Mouse (Mus musculus): ENCODE measurements around the gene Hnrnpr. TPM values are rescaled to one million over a fixed set of nuclear protein-coding genes. Genes with fewer than 3 reads are reported as not detected.

Hnrnpr gene
- total RNA-seq, 2 experiments from 2014 or later: 40.9 to 53.0 TPM

DNA sequence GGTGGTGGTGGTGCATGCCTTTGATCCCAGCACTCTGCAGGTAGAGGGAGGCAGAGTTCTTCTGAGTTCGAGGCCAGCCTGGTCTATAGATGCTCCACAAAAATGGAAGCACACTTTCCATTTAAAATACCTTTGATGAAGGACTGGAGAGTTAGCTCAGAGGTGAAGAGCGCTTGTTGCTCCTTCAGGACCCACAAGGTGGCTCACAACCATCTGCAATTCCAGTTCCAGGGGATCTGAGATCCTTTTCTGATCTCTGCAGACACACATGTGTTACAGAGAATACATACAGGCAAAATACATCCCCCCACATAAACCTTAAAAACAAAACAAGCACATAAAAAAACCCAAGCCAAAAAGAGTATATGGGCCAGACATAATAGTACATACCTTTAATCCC is 2.4 kb upstream of the Hnrnpr start:
- DNase-seq: no peak

DNA sequence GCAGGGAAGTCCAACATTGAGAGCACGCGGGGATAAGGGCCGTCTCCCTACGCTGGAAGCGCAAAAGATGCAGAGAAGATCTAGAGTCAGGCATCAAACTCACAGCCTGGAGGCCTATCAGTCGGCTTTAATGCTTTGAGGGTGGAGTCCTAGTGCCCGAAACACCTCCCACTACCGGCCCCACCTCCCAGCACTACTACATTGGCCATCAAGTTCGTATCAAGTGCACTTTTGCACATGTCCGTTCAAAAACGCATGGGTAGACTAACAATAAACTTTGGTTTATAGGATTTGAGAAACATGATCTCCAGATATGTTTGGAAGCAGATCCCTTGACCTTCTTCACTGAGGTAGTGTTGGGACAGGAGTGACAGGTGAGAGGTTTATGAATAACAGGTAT is 962 bp upstream of the Hnrnpr start:
- no peak for DNase-seq

DNA sequence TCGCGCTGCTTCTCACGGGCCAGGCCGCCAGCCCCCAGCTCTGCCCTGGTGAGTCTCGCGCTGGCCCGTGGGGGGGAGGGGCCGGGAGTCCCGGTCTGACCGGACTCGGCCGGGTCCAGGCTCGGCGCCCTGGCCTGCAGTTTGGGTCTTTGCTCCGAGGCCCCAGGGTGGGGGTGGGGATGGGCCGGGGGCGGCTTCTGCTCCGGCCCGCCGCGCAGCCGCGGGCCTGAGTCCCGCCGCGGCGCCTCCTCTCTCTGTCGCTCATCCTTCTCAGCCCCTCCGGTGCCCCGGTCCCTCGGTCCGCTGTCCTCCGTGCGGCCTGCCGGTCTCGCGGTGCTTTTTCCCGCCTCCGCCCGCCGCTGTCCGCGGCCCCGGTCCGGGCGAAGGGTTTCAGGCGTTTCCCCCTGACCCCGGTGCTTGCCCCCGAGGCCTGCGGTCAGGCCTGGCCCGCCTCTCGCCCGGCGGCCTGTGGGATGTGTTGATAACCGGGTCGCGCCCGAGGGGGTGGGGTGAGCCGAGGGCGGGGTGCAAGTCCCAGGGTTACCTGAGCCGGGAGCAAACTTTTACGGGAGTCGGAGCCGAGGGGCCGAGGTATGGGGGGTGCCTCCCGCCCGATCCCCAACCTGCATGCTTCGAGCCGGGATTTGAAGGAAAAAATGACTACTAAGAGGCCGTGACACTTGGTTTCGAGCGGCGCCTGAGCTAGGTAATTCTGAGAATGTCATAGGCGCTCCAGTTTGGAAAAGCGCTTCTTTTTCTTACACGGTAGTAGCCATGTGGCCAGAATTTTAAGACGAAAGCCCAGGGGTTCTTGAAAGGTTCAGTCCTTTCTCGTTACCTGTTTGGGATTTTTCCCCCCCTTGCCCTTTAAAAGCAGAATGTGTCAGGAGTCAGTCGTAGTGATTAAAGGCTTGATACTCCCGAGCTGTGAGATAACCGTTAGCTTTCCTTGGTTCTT is 579 bp downstream of the Hnrnpr start:
- peak; percentile 52 for DNase-seq

GRCm38 (mm10) chr4:136312616-136313015 is 1.9 kb downstream of the Hnrnpr start:
- DNase-seq: no peak

DNA sequence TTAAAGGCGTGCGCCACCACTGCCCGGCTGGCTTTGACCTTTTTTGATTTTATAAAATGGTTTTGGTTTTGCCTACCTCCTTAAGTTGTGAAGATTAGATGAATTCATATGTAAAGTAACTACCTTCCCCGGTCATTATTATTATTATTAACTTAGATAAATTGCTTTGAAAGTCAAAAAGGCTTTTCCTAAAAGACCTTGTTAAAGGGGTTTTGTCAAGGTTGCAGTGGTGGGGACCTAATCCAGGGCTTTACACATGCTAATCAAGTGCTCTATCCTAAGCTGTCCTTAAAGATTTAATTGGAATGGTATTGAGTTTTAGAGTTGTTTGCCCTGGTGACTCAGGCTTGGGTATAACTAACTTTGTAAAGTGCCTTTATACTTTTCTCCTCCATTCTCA is 6.9 kb downstream of the Hnrnpr start:
- no peak for DNase-seq

GRCm38 (mm10) chr4:136320016-136320415 is 9.3 kb downstream of the Hnrnpr start:
- no peak for DNase-seq

DNA sequence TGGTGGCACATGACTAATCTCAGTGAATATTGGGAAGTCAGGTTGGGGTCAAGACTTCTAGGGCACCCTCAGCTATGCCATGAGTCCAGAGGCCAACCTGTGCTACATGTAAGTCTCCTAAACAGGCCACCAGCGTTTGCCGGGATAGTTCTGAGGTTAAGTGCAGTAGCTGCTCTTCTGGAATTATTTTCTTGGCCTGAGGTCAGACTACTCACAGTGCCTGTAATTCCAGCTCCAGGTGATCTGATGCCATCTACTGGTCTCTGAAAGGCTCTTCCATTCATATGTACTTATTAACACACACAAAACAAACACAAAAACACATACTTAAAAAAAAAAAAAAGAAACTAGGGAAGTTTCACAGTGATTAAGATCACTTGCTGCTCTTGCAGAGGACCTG is 13.5 kb downstream of the Hnrnpr start:
- DNase-seq: no peak

DNA sequence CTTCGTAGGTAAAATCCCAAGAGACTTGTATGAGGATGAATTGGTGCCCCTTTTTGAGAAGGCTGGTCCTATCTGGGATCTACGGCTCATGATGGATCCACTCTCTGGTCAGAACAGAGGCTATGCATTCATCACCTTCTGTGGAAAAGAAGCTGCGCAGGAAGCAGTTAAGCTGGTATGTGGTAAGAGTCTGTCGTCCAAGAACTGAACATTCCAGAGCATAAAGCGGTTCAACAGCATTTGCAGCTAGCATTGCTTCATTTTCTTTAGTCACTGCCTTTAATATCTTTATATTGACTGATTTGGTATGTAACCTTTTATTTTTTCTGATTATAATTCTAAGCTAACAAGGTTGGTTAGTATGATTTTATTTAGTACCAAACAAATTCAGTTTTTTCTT is 16.5 kb downstream of the Hnrnpr start:
- no peak for DNase-seq

DNA sequence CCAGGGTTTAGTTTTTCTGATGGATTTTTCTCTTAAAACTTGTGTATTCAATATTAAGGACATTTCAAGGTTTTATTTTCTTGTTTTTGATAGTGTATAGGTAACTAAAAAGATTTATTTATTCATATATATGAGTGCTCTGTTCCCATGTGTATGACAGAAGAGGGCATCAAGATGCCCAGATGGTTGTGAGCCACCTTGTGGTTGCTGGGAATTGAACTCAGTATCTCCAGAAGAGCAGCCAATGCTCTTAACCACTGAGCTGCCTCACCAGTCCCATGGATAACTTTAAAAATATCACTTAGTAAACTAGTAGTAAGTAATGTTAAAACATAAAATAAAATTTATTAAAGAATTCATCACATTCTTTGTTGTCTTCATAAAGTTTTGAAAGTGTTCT is 17.4 kb downstream of the Hnrnpr start:
- DNase-seq: no peak

- no peak for DNase-seq
These were observed 21.0 kb downstream of the Hnrnpr start for GRCm38 (mm10) chr4:136331709-136332108.

DNA sequence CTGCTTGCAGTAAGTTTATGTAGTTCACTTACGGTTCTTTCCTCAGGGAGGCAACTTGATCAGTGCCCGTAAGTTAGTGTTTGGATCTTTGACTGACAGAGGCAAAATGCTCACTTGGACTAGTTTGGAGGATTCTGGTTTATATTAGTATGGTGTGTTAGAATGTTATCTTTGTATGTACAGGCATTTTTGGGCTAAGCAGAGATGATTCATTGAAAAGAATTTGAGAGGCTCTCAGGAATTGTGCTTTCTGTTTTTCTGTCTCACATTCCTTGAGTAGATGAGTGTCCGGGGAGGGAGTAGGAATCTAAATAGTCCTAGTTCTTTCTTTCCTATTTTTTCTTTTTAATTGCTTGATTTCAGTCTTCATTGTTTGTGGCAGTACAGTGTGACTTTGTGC is 22.4 kb downstream of the Hnrnpr start:
- DNase-seq: no peak

DNA sequence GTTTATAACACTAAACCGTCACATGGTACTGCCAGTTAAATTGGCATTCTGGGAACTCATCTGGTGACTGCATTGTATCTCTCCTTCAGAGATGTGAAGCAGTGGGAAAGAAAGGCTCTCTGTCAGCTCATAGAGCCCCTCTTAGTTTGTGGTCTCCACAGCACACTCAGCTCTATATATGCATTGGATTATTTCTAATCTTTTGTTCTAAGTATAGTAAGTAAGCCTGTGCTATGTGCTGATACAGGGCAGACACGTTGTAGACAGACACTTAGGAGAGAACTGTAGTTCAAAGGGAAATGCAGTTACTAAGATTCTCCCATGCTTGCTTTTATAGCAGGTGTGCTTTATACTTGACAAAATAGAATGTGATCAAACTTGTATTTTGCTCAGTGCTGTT is 24.3 kb downstream of the Hnrnpr start:
- no peak for DNase-seq

DNA sequence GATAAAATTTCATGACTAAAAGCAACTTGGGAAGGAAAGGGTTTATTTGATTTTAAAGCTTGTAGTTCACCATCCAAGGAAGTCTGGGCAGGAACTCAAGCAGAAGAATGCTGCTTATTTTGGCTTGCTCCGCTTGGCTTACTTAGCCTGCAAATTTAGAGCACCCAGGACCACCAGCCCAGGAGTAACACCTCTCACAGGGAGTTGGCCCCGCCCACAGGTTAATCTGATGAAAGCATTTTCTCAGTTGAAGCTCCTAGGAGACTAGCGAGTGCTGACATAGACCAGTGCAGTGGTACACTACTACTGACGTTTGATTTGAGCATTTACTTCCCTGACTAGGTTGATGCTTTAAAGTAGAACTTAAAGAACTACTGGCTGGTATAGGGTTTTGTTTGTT is 26.4 kb downstream of the Hnrnpr start:
- no peak for DNase-seq

DNA sequence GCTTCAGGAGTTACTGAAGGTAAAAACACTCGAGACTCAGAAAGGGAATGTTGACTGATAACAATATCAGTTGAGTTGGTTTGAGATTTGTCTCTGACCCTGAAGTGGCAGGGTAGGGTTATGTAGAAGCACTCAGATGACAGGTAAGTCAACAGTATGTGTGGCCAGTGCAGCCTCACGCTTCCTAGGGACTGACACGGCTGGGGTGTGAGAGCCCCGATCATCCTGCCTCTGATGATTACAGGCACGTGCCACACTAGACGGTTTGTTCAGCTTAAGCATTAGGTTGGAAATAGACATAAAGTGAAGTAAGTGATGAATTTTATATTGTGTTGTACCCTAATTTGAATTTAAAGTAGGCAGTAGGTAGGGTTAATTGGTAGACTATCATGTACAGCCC is 38.9 kb downstream of the Hnrnpr start:
- no peak for DNase-seq

DNA sequence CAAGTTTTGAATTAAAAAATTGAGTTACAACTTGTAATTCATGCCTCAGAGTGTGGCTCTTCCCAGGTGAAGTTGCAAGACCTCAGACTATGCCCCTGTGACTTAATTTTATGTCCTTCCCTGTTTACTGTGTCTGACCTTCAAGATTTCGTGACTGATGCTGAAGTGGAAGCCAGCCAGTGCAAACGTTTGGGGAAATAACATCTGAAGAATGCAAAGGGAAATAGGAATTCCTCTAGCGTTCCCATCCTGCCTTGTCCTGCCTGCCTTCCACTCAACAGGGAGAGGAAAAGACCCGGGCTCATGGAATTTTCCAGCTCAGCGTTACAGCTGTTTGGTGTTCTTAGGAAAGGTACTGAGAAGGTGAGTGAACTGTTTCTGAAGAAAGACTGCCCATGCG is 46.3 kb downstream of the Hnrnpr start:
- no peak for DNase-seq

GRCm38 (mm10) chr4:136357429-136357828 is 46.7 kb downstream of the Hnrnpr start:
- no peak for DNase-seq

GRCm38 (mm10) chr4:136367856-136368255 is 57.1 kb downstream of the Hnrnpr start:
- DNase-seq: no peak

- peak; percentile 42 for DNase-seq
These were observed 59.0 kb downstream of the Hnrnpr start for GRCm38 (mm10) chr4:136369727-136370126.

DNA sequence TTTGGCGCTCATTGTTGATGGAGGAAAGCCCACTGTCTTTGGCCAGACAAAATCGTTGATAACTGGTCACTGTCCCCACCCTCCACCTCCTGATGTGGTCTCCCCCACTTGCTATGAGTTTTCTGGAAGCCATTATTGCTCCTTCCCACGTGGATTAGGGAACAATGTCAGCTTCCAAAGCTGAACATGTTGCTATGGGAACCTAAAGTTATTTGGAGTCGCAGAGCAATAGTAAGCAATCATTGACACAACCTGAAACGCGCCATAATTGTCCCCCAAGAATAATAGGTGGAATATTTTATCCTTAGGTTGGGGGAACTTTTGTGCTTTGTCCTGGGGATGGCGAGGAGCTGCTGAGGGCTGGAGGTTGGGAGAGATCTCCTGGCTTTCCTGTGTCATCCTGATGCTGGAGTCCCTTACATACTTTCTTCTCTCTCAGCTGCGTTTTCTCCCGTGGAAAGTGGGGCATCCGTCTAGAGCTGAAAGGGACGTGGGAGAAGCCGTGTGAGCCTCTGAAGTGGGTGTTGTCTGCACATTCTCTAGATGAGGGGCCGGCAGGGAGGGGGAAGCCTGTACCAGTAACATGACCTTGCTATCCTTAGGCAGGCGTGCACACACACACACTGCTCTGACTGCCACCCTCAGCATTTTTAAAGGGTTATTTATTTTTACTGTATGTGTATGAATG is 62.9 kb downstream of the Hnrnpr start:
- no peak for DNase-seq

- no peak for DNase-seq
These were observed 66.3 kb downstream of the Hnrnpr start for GRCm38 (mm10) chr4:136377001-136377400.

DNA sequence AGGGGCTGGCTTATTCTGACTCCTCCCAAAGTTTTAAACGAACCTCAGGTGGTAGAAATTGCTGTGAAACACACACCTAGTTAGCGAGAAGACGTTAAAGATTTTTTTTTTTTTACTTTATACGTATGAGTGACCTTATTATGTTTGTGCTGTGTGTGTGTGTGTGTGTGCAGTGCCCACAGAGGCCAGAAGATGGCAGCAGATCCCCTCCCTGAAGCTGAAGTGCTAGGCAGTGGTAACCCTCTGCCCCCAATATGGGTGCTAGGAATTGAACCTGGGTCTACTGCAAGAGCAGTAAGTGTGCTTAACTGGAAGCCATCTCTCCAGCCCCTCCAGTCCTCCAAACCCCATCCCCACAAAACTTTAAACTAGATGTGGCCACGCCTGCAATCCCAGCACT is 72.3 kb downstream of the Hnrnpr start:
- no peak for DNase-seq

GRCm38 (mm10) chr4:136383839-136384238 is 73.1 kb downstream of the Hnrnpr start:
- DNase-seq: no peak

DNA sequence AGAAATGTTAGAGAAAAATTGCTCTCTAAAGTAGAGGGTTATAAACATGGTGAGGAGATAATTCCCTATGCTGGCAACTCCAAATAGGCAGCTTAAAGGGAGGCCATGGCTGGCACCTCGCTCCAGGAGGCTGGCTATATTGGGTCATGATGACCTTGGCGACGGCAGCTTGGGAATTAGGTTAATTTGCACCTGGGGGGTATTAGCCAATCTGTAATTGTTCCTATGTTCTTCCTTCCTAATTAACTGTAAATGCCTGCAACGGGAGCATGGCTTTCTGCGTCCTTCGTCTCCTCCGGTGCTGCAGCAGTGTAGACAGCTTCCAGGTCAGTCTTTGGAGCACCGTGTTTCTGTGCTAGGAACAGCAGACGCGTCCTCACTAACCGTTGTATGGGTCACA is 76.5 kb downstream of the Hnrnpr start:
- no peak for DNase-seq

GRCm38 (mm10) chr4:136401806-136402205 is 91.1 kb downstream of the Hnrnpr start:
- no peak for DNase-seq
